Mouse (Mus musculus) heart, embryonic 11.5 days (tissue): ENCODE measurements around the gene Tacr2. TPM values are rescaled to one million over a fixed set of nuclear protein-coding genes. Genes with fewer than 3 reads are reported as not detected.
A peak's percentile ranks its signal among the peaks of the same experiment; 100 is the strongest.

Experiments
- ATAC-seq: fragments of 200-750 bp; cut with Nextera tagmentation; replicated peaks from 2 replicates; pipeline ENCODE4 v1.8.0; 2017; ENCODE audit warnings: moderate library complexity; ENCODE audit not compliant: insufficient number of reproducible peaks, low FRiP score, low TSS enrichment
- H3K27ac ChIP-seq: fragments of 300-500 bp; sonication (generic); 2 replicates; pipeline ENCODE4 v1.5.1; 2014; ENCODE audit warnings: mild to moderate bottlenecking, low read depth, low read length
- H3K27me3 ChIP-seq: fragments of 300-500 bp; sonication (generic); 2 replicates; pipeline ENCODE4 v1.6.1; 2014; ENCODE audit warnings: mild to moderate bottlenecking, low read length, mixed read lengths; ENCODE audit not compliant: control insufficient read depth, insufficient read depth
- H3K36me3 ChIP-seq: fragments of 300-500 bp; sonication (generic); 2 replicates; pipeline ENCODE4 v1.6.1; 2014; ENCODE audit warnings: mild to moderate bottlenecking, low read length, moderate library complexity, mixed read lengths; ENCODE audit not compliant: control insufficient read depth, insufficient read depth
- H3K4me1 ChIP-seq: fragments of 300-500 bp; sonication (generic); 2 replicates; pipeline ENCODE4 v1.6.1; 2014; ENCODE audit warnings: low read length; ENCODE audit not compliant: control insufficient read depth, insufficient read depth
- H3K4me2 ChIP-seq: fragments of 300-500 bp; sonication (generic); 2 replicates; pipeline ENCODE4 v1.6.1; 2014; ENCODE audit warnings: mild to moderate bottlenecking, moderate library complexity
- H3K4me3 ChIP-seq: fragments of 300-500 bp; sonication (generic); 2 replicates; pipeline ENCODE4 v1.5.1; 2014; ENCODE audit warnings: low read depth, low read length
- H3K9ac ChIP-seq: fragments of 300-500 bp; sonication (generic); 2 replicates; pipeline ENCODE4 v1.6.1; 2014; ENCODE audit warnings: mild to moderate bottlenecking, low read depth, low read length, moderate library complexity
- H3K9me3 ChIP-seq: fragments of 300-500 bp; sonication (generic); replicated peaks from 2 replicates; pipeline ENCODE4 v1.6.1; 2016; ENCODE audit warnings: low read length; ENCODE audit not compliant: control insufficient read depth
- WGBS: fragments of 180-500 bp; shearing (Covaris S2); extraction: QIAGEN DNeasy Blood & Tissue Kit; methylation state at CpG from one replicate; pipeline ENCODE4 v1.1.7; 2014; ENCODE audit not compliant: insufficient replicate concordance; 5-methylcytosine and 5-hydroxymethylcytosine counted together
- polyA plus RNA-seq: library from polyadenylated mRNA; unstranded; fragments of >200 nt; fragmentation: Nextera tagmentation; extraction: Ambion mirVana; gene quantifications from 2 replicates; pipeline ENCODE4 v1.2.1, GENCODE M21; 2014

The Tacr2 gene
- polyA plus RNA-seq, 1 experiment from 2014 or later: not detected

DNA sequence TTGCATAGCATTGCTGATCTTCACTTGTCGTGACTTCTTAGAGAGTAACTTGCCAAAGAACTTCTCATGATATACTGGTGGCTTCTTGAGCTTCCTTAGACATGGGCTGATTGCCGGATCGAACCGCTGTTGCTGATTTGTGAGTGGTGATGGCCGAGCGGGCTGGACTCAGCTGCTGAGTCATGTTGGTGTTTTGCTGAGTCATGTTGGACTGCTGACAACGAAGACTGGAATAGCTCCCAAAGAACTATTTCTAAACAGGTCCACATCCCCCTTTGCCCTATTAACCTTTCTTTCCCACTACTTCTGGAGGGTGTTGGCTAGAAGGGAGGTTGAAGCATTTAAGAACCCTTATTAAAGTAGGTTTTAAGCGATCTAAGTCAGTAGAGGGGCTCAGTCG, 8.2 kb upstream of the Tacr2 start:
- Histone ChIP-seq H3K27ac (no peak overlapping the region), H3K27me3 (no peaks in the 10 kb centered on the region), H3K4me1 (no peaks in the 10 kb centered on the region), H3K9ac (no peak overlapping the region), H3K9me3 (no peaks in the 10 kb centered on the region), H3K4me3 (no peak overlapping the region), H3K4me2 (no peak overlapping the region), H3K36me3 (no peaks in the 10 kb centered on the region)
- WGBS: 86% methylated on average over 9 of the region's 9 CpGs
- no peak for ATAC-seq

DNA sequence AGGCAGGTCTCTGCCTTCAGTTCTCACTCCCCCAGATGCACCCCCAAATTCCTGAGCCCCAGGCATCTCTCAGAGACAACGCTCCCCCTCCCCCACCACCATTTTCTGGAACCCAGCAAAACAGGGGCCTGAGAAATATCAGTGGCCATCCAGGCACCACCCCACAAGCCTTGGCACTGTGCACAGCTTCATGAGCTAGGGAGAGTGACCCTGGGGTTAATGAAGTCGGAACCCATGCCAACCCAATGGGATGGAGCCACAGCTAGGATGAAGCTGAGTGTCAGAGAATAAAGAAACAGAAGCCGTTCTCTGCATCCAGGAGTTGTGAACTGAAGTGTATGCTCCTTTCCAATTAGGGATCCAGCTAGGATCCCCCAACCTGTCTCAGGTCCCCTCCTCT, 5.1 kb upstream of the Tacr2 start:
- WGBS: 71% methylated on average over 3 of the region's 3 CpGs
- Histone ChIP-seq H3K27ac (no peak overlapping the region), H3K9me3 (no peaks in the 10 kb centered on the region), H3K4me2 (no peak overlapping the region), H3K36me3 (no peaks in the 10 kb centered on the region), H3K4me3 (no peak overlapping the region), H3K9ac (no peak overlapping the region), H3K4me1 (no peaks in the 10 kb centered on the region), H3K27me3 (no peaks in the 10 kb centered on the region)
- no peak for ATAC-seq

DNA sequence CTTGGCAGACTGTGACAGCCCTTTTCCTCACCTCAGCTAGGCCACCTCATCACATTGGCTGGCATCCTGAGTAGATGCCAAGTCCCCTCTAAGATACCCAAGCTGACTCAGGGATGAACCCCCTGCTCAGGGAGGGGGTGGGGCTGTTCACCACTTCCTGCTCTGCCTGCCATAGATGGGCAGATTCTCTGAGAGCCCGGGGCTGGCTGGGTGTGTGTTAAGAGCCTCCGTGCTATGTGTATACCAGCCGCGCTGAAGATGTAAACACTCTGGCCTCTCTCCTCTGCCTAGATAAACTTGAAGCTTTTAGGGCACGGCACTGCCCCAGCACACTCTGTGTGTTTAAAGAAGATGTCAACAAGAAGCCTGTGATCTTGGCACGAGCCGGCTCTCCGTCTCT, 4.4 kb upstream of the Tacr2 start:
- Histone ChIP-seq H3K4me1 (no peaks in the 10 kb centered on the region), H3K36me3 (no peaks in the 10 kb centered on the region), H3K4me2 (no peak overlapping the region), H3K27me3 (peaks cover 1% of the 10 kb centered on the region; the same call in 1 of the 2 replicates), H3K27ac (no peak overlapping the region), H3K9me3 (no peaks in the 10 kb centered on the region), H3K4me3 (no peak overlapping the region), H3K9ac (no peak overlapping the region)
- no peak for ATAC-seq
- 27% methylated on average over 8 of the region's 8 CpGs for WGBS

DNA sequence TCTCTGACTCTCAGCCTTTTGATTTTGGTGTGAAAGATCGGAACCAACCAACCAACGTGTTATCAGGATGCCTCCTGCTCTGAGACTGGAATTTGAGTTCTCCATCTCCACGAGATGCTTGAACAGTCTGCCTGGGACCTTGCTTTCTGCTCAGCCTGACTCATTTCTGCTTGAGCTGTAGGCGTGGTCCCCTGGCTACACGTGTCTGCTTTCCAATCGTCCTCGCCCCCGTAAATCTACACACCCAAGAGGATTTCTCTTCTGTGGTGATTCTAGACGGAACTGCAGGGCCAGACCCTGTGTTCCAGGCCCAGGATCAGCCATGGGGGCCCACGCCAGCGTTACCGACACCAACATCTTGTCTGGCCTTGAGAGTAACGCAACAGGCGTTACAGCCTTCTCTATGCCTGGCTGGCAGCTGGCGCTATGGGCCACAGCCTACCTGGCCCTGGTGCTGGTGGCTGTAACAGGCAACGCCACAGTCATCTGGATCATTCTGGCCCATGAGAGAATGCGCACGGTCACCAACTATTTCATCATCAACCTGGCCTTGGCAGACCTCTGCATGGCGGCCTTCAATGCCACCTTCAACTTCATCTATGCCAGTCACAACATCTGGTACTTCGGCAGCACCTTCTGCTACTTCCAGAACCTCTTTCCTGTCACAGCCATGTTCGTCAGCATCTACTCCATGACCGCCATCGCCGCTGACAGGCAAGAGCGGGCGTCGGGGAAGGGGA, 428 bp downstream of the Tacr2 start:
- no peak overlapping the region for H3K9ac ChIP-seq
- H3K36me3 ChIP-seq: no peaks in the 10 kb centered on the region
- no peak overlapping the region for H3K4me2 ChIP-seq
- ATAC-seq: no peak
- WGBS: 79% methylated on average over 27 of the region's 27 CpGs
- H3K4me1 ChIP-seq: no peaks in the 10 kb centered on the region
- peaks cover 5% of the 10 kb centered on the region; the same call in 1 of the 2 replicates for H3K27me3 ChIP-seq
- no peaks in the 10 kb centered on the region for H3K9me3 ChIP-seq
- no peak overlapping the region for H3K4me3 ChIP-seq
- H3K27ac ChIP-seq: no peak overlapping the region

DNA sequence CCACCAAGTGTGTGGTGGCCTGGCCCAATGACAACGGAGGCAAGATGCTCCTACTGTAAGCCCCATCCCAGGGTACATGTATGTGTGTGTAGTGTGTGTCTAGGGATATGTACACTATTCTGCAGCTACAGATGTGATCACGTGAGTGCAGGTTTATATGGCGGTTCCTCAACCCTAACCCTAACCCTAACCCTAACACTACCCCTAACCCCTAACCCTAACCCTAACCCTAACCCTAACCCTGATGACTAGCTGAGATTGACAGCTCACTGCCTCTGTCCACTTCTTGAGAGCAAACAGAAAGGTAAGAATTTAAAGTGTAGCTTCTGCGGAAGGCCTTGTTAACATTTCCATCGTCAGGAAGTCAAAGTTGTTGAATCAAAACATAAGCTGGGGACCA, 6.1 kb downstream of the Tacr2 start:
- no peaks in the 10 kb centered on the region for H3K9me3 ChIP-seq
- ATAC-seq: no peak
- no peak overlapping the region for H3K27ac ChIP-seq
- H3K27me3 ChIP-seq: no peaks in the 10 kb centered on the region
- 86% methylated on average over 5 of the region's 5 CpGs for WGBS
- no peaks in the 10 kb centered on the region for H3K4me1 ChIP-seq
- H3K9ac ChIP-seq: no peak overlapping the region
- no peaks in the 10 kb centered on the region for H3K36me3 ChIP-seq
- H3K4me3 ChIP-seq: no peak overlapping the region
- H3K4me2 ChIP-seq: no peak overlapping the region

DNA sequence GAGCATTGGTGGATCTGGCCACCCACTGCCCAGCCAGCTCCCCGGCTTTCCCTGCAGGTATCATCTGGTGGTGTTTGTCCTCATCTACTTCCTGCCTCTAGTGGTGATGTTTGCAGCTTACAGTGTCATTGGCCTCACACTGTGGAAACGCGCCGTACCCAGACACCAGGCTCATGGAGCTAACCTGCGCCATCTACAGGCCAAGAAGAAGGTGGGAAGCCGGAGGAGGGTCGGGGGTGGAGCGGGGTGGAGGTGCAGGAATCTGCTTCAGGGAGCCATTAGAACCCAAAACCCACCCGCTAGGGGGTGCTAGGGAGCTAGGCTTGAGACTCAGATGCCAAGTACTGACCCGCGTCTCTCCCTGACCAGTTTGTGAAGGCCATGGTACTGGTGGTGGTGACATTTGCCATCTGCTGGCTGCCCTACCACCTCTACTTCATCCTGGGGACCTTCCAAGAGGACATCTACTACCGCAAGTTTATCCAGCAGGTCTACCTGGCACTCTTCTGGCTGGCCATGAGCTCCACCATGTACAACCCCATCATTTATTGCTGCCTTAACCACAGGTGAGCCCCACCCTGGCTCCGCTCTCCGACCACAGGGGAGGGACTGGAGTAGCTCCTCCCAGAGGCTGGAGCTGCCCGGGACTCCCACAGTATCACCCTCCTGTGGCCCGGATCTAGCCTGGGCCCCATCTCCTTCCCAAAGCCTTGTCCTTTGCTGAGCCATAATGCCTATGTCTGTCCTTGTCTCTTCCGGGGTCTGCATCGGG, 9.1 kb downstream of the Tacr2 start:
- H3K4me3 ChIP-seq: no peak overlapping the region
- H3K27ac ChIP-seq: no peak overlapping the region
- peak overlapping the region; percentile 2; the same call in 1 of the 2 replicates for H3K4me2 ChIP-seq
- H3K9ac ChIP-seq: no peak overlapping the region
- WGBS: 12% methylated on average over 18 of the region's 18 CpGs
- no peaks in the 10 kb centered on the region for H3K27me3 ChIP-seq
- H3K4me1 ChIP-seq: no peaks in the 10 kb centered on the region
- no peaks in the 10 kb centered on the region for H3K36me3 ChIP-seq
- no peaks in the 10 kb centered on the region for H3K9me3 ChIP-seq
- peak; percentile 36; the same call in 1 of the 2 replicates for ATAC-seq

DNA sequence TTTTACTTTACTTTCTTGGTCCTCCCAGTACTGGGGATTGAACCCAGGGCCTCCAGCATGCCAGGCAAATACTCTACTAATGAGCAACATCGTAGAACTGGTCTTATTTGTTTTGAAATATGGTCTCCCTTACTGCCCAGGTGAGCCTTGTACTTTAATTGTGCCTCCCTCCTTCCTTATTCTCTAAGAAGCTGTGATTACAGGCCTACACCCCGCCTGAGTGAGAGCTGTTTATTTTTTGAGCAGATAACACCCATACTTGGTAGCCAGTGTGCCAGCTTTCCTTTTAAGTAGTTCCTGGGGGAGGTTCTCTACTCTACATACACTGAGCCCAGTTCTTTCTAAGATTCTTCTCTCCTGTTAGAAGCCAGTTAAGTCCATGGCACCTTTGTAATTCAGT, 12.1 kb downstream of the Tacr2 start:
- no peak for ATAC-seq
- peaks cover 1% of the 10 kb centered on the region; the same call in 1 of the 2 replicates for H3K36me3 ChIP-seq
- H3K4me2 ChIP-seq: no peak overlapping the region
- H3K4me3 ChIP-seq: no peak overlapping the region
- H3K27me3 ChIP-seq: no peaks in the 10 kb centered on the region
- no peak overlapping the region for H3K27ac ChIP-seq
- H3K4me1 ChIP-seq: no peaks in the 10 kb centered on the region; the same call in 1 of the 2 replicates
- WGBS: 37% methylated on average over 2 of the region's 2 CpGs
- no peaks in the 10 kb centered on the region for H3K9me3 ChIP-seq
- no peak overlapping the region for H3K9ac ChIP-seq

DNA sequence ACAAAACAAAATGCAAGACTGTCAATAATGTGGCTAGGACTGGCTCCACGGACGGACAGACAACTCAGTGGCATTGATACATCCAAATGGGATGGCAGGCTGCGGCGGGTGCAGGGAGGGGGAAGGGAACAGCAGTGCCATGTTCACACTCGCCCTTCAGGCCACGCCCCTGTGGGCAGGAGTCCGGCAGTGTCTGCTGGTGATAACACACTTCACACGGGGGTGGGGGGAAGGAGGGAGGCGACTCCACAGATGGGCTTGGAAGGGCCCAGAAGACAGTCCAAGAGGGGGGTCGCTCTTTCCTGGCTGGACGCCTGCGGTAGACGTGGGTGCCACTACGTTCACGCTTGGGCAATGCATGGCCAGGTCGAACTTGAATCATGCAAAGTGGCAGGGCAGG, 17.0 kb downstream of the Tacr2 start:
- H3K27me3 ChIP-seq: no peaks in the 10 kb centered on the region
- H3K9ac ChIP-seq: no peak overlapping the region
- no peak overlapping the region for H3K4me3 ChIP-seq
- peaks cover 4% of the 10 kb centered on the region; the same call in 1 of the 2 replicates for H3K4me1 ChIP-seq
- H3K9me3 ChIP-seq: no peaks in the 10 kb centered on the region
- peaks cover 24% of the 10 kb centered on the region for H3K36me3 ChIP-seq
- 50% methylated on average over 16 of the region's 16 CpGs for WGBS
- no peak overlapping the region for H3K4me2 ChIP-seq
- peak; percentile 65 for ATAC-seq
- H3K27ac ChIP-seq: no peak overlapping the region
